In the genomic region with DNA sequence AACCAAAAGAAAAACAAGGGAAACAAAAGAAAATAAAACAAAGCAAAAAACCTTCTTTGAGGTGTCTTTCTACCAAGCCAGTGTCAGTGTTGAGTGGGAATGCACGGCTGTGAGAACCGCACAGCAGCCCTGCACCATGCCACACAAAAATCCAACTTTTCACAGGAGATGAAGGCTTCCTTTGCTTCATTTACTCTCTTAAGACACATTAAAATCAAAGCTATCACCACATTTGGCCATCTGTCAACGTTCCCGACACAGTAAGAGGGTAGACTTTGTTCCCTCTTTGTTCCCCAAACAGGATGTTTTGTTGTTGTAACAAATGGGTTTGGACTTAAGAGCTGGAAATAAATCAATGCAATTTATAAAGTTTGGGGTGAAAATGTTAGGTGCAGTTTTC, we compare ENCODE assay signal across 31 mouse cellular contexts.
DNase-seq lines count a peak whose midpoint lies in the region; ATAC-seq lines count a peak whose summit lies in the region.
"Had no signal": no experiment of that assay in that cellular context is flagged by ENCODE, and none has a peak within 500 bp of the region (broad histone marks: within the 10 kb centered on the region; RNA-seq: fewer than 3 reads in every experiment).

No protein-coding gene starts in this region.

- peak overlapping the region; percentile 42; the same call in 1 of the 2 replicates for H3K27ac ChIP-seq in hindbrain, embryonic 10.5 days
- H3K27ac ChIP-seq in hindbrain, embryonic 13.5 days: no peak overlapping the region
- no peak overlapping the region for H3K27ac ChIP-seq in neural tube, embryonic 11.5 days (ENCODE audit: low read depth, low read length)
- no peak overlapping the region for H3K27ac ChIP-seq in heart, embryonic 11.5 days (ENCODE audit: low read depth, low read length)
- H3K27ac ChIP-seq: embryonic facial prominence, embryonic 15.5 days; hindbrain, postnatal 0 days; intestine, embryonic 15.5 days; limb, embryonic 12.5 days; liver, embryonic 15.5 days; midbrain, embryonic 10.5 days; neural tube, embryonic 13.5 days had no signal

- no peak overlapping the region for H3K9ac ChIP-seq in hindbrain, embryonic 13.5 days
- H3K9ac ChIP-seq in neural tube, embryonic 11.5 days (ENCODE audit: low read length): no peak overlapping the region
- no peak overlapping the region for H3K9ac ChIP-seq in heart, embryonic 11.5 days (ENCODE audit: low read depth, low read length)
- H3K9ac ChIP-seq: embryonic facial prominence, embryonic 15.5 days; heart, embryonic 12.5 days; intestine, embryonic 15.5 days; limb, embryonic 12.5 days; liver, embryonic 15.5 days; lung, embryonic 14.5 days; neural tube, embryonic 13.5 days had no signal

- H3K36me3 ChIP-seq in hindbrain, embryonic 10.5 days: no peaks in the 10 kb centered on the region
- no peaks in the 10 kb centered on the region for H3K36me3 ChIP-seq in hindbrain, embryonic 13.5 days
- no peaks in the 10 kb centered on the region for H3K36me3 ChIP-seq in neural tube, embryonic 11.5 days (ENCODE audit: control insufficient read depth, insufficient read depth, low read length)
- no peaks in the 10 kb centered on the region for H3K36me3 ChIP-seq in heart, embryonic 11.5 days (ENCODE audit: control insufficient read depth, insufficient read depth, low read length)
- H3K36me3 ChIP-seq: embryonic facial prominence, embryonic 15.5 days; heart, embryonic 12.5 days; intestine, embryonic 15.5 days; limb, embryonic 12.5 days; liver, embryonic 15.5 days; midbrain, embryonic 10.5 days; neural tube, embryonic 13.5 days had no signal

- no peak for ATAC-seq in hindbrain, embryonic 13.5 days (ENCODE audit: low FRiP score)
- ATAC-seq in neural tube, embryonic 11.5 days (ENCODE audit: insufficient read depth, low FRiP score, low TSS enrichment): peak; percentile 73; the same call in 1 of the 2 replicates
- ATAC-seq in heart, embryonic 11.5 days (replicated peaks; ENCODE audit: insufficient number of reproducible peaks, low FRiP score, low TSS enrichment): no peak
- ATAC-seq: activated CD4-positive, CD25-positive, alpha-beta regulatory T cell, adult 4 months; hindbrain, postnatal 0 days; intestine, embryonic 15.5 days had no signal

- no peak overlapping the region for H3K4me3 ChIP-seq in hindbrain, embryonic 10.5 days
- no peak overlapping the region for H3K4me3 ChIP-seq in hindbrain, embryonic 13.5 days
- H3K4me3 ChIP-seq in neural tube, embryonic 11.5 days (ENCODE audit: low read depth, low read length): no peak overlapping the region
- H3K4me3 ChIP-seq in heart, embryonic 11.5 days (ENCODE audit: low read depth, low read length): no peak overlapping the region
- H3K4me3 ChIP-seq: embryonic facial prominence, embryonic 15.5 days; heart, embryonic 12.5 days; intestine, embryonic 15.5 days; limb, embryonic 12.5 days; liver, embryonic 15.5 days; midbrain, embryonic 10.5 days; neural tube, embryonic 13.5 days had no signal

- no peaks in the 10 kb centered on the region for H3K9me3 ChIP-seq in hindbrain, embryonic 10.5 days
- no peaks in the 10 kb centered on the region for H3K9me3 ChIP-seq in hindbrain, embryonic 13.5 days
- H3K9me3 ChIP-seq in neural tube, embryonic 11.5 days (ENCODE audit: control insufficient read depth, low read length): no peaks in the 10 kb centered on the region
- H3K9me3 ChIP-seq in heart, embryonic 11.5 days (replicated peaks; ENCODE audit: control insufficient read depth, low read length): no peaks in the 10 kb centered on the region
- H3K9me3 ChIP-seq: embryonic facial prominence, embryonic 15.5 days; heart, embryonic 12.5 days; intestine, embryonic 15.5 days; limb, embryonic 12.5 days; liver, embryonic 15.5 days; midbrain, embryonic 10.5 days; neural tube, embryonic 13.5 days had no signal

- DNase-seq in hindbrain, embryonic 10.5 days (ENCODE audit: low spot score): no peak
- DNase-seq in neural tube, embryonic 11.5 days (ENCODE audit: low spot score): peak; percentile 17
- DNase-seq in neural tube, embryonic 10.5 days (ENCODE audit: extremely low spot score, low spot score): no peak
- peak; percentile 57 for DNase-seq in embryo, embryonic 10.5 days (ENCODE audit: low spot score)
- DNase-seq in retina, embryonic 14.5 days (ENCODE audit: low spot score): peak; percentile 80
- DNase-seq in frontal cortex, postnatal 10 days (ENCODE audit: low spot score in 2 of 2): no peak
- DNase-seq: adrenal gland, adult 2 months; adrenal gland, postnatal 36 days; B cell, adult 2 months; cerebellum, adult 2 months; cerebellum, postnatal 14 days; gastrocnemius, postnatal 25 days; heart, postnatal 4 days; kidney, adult 8-10 months; kidney, postnatal 10 days; lung, embryonic 14.5 days; lung, postnatal 14 days; right cerebral cortex, adult 18-20 months; spleen, adult 18-20 months; thymus, postnatal 14 days had no signal

- H3K4me1 ChIP-seq in hindbrain, embryonic 10.5 days (replicated peaks): peaks cover 16% of the 10 kb centered on the region
- H3K4me1 ChIP-seq in hindbrain, embryonic 13.5 days (replicated peaks): no peaks in the 10 kb centered on the region
- no peaks in the 10 kb centered on the region for H3K4me1 ChIP-seq in neural tube, embryonic 11.5 days (ENCODE audit: control insufficient read depth, insufficient read depth, low read length)
- H3K4me1 ChIP-seq in heart, embryonic 11.5 days (ENCODE audit: control insufficient read depth, insufficient read depth, low read length): no peaks in the 10 kb centered on the region
- H3K4me1 ChIP-seq: embryonic facial prominence, embryonic 15.5 days; heart, embryonic 12.5 days; intestine, embryonic 15.5 days; limb, embryonic 12.5 days; liver, embryonic 15.5 days had no signal

- H3K27me3 ChIP-seq in hindbrain, embryonic 10.5 days (ENCODE audit: insufficient read depth, poor library complexity, severe bottlenecking): no peaks in the 10 kb centered on the region
- H3K27me3 ChIP-seq in hindbrain, embryonic 13.5 days: no peaks in the 10 kb centered on the region
- no peaks in the 10 kb centered on the region for H3K27me3 ChIP-seq in neural tube, embryonic 11.5 days (ENCODE audit: control insufficient read depth, insufficient read depth, low read length)
- H3K27me3 ChIP-seq in heart, embryonic 11.5 days (ENCODE audit: control insufficient read depth, insufficient read depth, low read length): no peaks in the 10 kb centered on the region
- H3K27me3 ChIP-seq: embryonic facial prominence, embryonic 15.5 days; heart, embryonic 12.5 days; intestine, embryonic 15.5 days; limb, embryonic 12.5 days; liver, embryonic 15.5 days; neural tube, embryonic 13.5 days had no signal

- 34% methylated on average over 4 of the region's 4 CpGs for WGBS in hindbrain, embryonic 10.5 days
- 13% methylated on average over 4 of the region's 4 CpGs for WGBS in hindbrain, embryonic 13.5 days
- 35% methylated on average over 4 of the region's 4 CpGs for WGBS in neural tube, embryonic 11.5 days
- WGBS in heart, embryonic 11.5 days (ENCODE audit: insufficient replicate concordance): 66% methylated on average over 4 of the region's 4 CpGs

- H3K4me2 ChIP-seq in hindbrain, embryonic 13.5 days: no peak overlapping the region
- H3K4me2 ChIP-seq in neural tube, embryonic 11.5 days (ENCODE audit: low read depth): no peak overlapping the region
- no peak overlapping the region for H3K4me2 ChIP-seq in heart, embryonic 11.5 days
- H3K4me2 ChIP-seq: embryonic facial prominence, embryonic 15.5 days; heart, embryonic 12.5 days; intestine, embryonic 15.5 days; limb, embryonic 12.5 days; liver, embryonic 15.5 days; lung, embryonic 14.5 days; neural tube, embryonic 13.5 days had no signal

Comparison
In these comparisons a context has a peak if more than half of its experiments do, and no peak if none do; other contexts are left out.
1. DNase-seq: peak in neural tube, embryonic 11.5 days (single experiment), embryo, embryonic 10.5 days (single experiment) and retina, embryonic 14.5 days (single experiment); none in hindbrain, embryonic 10.5 days (single experiment), neural tube, embryonic 10.5 days (single experiment) and frontal cortex, postnatal 10 days (0 of 2).